Mouse (Mus musculus) liver, adult 2 months (tissue): ENCODE measurements at regions not wholly inside any gene's neighbourhood (a gene's known extent, or its start where the extent isn't known, plus 50 kb on each side); places are given as distances from the start of the nearest gene placed in this dataset.

Source experiments
- CTCF ChIP-seq: fragments of 200-500 bp; IDR thresholded peaks from 2 replicates; pipeline ENCODE4 v1.5.1; 2011; ENCODE audit warnings: low read depth, low read length, control low read depth
- POLR2A ChIP-seq: fragments of 200-500 bp; IDR thresholded peaks from 2 replicates; pipeline ENCODE4 v1.6.1; 2011; ENCODE audit warnings: low read length, control low read depth; ENCODE audit not compliant: insufficient read depth; ENCODE audit errors: extremely low read depth

DNA sequence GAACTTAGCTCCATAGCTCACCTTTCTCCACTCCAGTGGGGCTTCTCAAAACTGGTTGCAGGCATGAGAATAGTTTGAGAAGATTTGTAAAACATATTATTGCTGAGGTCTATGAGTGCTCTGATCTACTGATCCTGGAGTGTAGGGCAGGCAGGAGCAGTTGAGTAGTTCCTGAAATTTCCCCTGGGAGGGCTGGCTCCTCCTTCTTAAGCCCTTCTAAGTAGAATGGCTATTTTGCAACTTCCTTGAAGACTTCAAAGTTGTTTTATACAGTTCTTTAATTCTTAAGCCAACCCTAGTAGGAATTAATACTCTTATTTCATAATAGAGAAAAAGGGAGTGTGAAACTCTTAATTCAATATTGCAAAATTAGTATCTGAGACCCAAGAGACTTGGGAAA is 133.3 kb downstream of the Ptger3 start:
- TF ChIP-seq POLR2A (no peak), CTCF (no peak)
